Comparison of ENCODE assay signal across 8 mouse cellular contexts in the genomic region with DNA sequence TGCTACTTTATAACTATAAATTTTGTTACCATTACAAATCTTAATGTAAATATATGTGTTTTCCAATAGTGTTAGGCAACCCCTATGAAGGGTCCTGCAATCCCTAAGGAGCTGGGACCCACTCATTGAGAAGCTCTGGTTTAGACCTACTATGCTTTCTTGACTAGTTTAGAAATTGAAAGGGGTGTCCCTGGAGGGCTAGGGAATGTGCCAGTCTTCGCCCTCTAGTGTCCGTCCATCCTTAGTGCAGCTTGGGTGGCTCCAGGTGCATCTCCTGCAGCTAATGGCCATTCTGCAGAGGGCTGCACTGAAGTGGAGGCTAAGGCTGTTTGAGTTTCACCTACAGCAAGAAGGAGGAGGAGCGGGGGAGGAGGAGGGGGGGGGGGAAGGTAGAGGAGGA.
DNase-seq lines count a peak whose midpoint lies in the region; ATAC-seq and TF ChIP-seq lines count a peak whose summit lies in the region.

No protein-coding gene starts in this region.

- TF ChIP-seq CTCF in spleen, adult 2 months (IDR thresholded peaks at IDR 0.05; ENCODE audit: extremely low read depth, insufficient read depth, insufficient read length, insufficient replicate concordance), result peak; percentile 46; the same call in 1 of the 2 replicates

- no peaks in the 10 kb centered on the region for H3K27me3 ChIP-seq in spleen, adult 2 months (ENCODE audit: control insufficient read depth, insufficient read depth, low read length)
- no peaks in the 10 kb centered on the region for H3K27me3 ChIP-seq in embryonic facial prominence, embryonic 11.5 days (ENCODE audit: control insufficient read depth, insufficient read depth, low read length)
- no peaks in the 10 kb centered on the region for H3K27me3 ChIP-seq in midbrain, embryonic 14.5 days (ENCODE audit: control insufficient read depth, insufficient read depth, low read length)

- no peak overlapping the region for H3K9ac ChIP-seq in embryonic facial prominence, embryonic 11.5 days (replicated peaks; ENCODE audit: low read length)
- no peak overlapping the region for H3K9ac ChIP-seq in midbrain, embryonic 14.5 days (replicated peaks; ENCODE audit: low read length)

- TF ChIP-seq POLR2A in spleen, adult 2 months (IDR thresholded peaks at IDR 0.05; ENCODE audit: low read depth, low read length), result no peak

- no peak overlapping the region for H3K27ac ChIP-seq in spleen, adult 2 months (ENCODE audit: insufficient read depth, low read length)
- H3K27ac ChIP-seq in embryonic facial prominence, embryonic 11.5 days (replicated peaks; ENCODE audit: low read depth, low read length), result no peak overlapping the region
- no peak overlapping the region for H3K27ac ChIP-seq in midbrain, embryonic 14.5 days (replicated peaks; ENCODE audit: low read depth, low read length)

- H3K4me3 ChIP-seq in spleen, adult 2 months (ENCODE audit: extremely low read depth, insufficient read depth, insufficient read length), result no peak overlapping the region
- H3K4me3 ChIP-seq in embryonic facial prominence, embryonic 11.5 days (ENCODE audit: low read depth, low read length), result no peak overlapping the region
- H3K4me3 ChIP-seq in midbrain, embryonic 14.5 days (replicated peaks; ENCODE audit: low read depth, low read length), result no peak overlapping the region

- H3K9me3 ChIP-seq in embryonic facial prominence, embryonic 11.5 days (replicated peaks; ENCODE audit: control insufficient read depth, low read length), result no peaks in the 10 kb centered on the region
- H3K9me3 ChIP-seq in midbrain, embryonic 14.5 days (ENCODE audit: control insufficient read depth, low read length), result no peaks in the 10 kb centered on the region

- no peaks in the 10 kb centered on the region for H3K36me3 ChIP-seq in spleen, adult 2 months (ENCODE audit: control insufficient read depth, insufficient read depth, low read length)
- no peaks in the 10 kb centered on the region for H3K36me3 ChIP-seq in embryonic facial prominence, embryonic 11.5 days (replicated peaks; ENCODE audit: control insufficient read depth, insufficient read depth, low read depth, low read length)
- H3K36me3 ChIP-seq in midbrain, embryonic 14.5 days (ENCODE audit: control insufficient read depth, insufficient read depth, low read length), result no peaks in the 10 kb centered on the region

- no peak for ATAC-seq in cerebellum, adult (ENCODE audit: insufficient number of reproducible peaks, low FRiP score, low TSS enrichment)
- 0 out of 2 replicates have a peak, but pooled peaks have one; percentile 52 for ATAC-seq in embryonic facial prominence, embryonic 11.5 days (replicated peaks; ENCODE audit: insufficient number of reproducible peaks, low FRiP score, low TSS enrichment, low read depth)
- no peak for ATAC-seq in midbrain, embryonic 14.5 days (ENCODE audit: low FRiP score, low TSS enrichment)

- 58% methylated on average over 3 of the region's 3 CpGs for WGBS in spleen, adult 2 months
- 14% methylated on average over 3 of the region's 3 CpGs for WGBS in embryonic facial prominence, embryonic 11.5 days
- WGBS in midbrain, embryonic 14.5 days, result 9% methylated on average over 3 of the region's 3 CpGs

- no peak overlapping the region for H3K4me2 ChIP-seq in embryonic facial prominence, embryonic 11.5 days (ENCODE audit: low read depth, low read length)
- H3K4me2 ChIP-seq in midbrain, embryonic 14.5 days (ENCODE audit: low read length), result no peak overlapping the region

- H3K4me1 ChIP-seq in spleen, adult 2 months (ENCODE audit: control insufficient read depth, insufficient read depth, insufficient read length), result no peaks in the 10 kb centered on the region
- H3K4me1 ChIP-seq in embryonic facial prominence, embryonic 11.5 days (ENCODE audit: control insufficient read depth, insufficient read depth, low read length), result no peaks in the 10 kb centered on the region
- H3K4me1 ChIP-seq in midbrain, embryonic 14.5 days (ENCODE audit: control insufficient read depth, insufficient read depth, low read length), result 0 out of 2 replicates have a peak, but pooled peaks cover 3% of the 10 kb centered on the region

- peak; percentile 44 for DNase-seq in cerebellum, adult 11 months
- peak in 1 of 2 experiments; percentile 13 for DNase-seq in spleen, adult 2 months (ENCODE audit: low read depth in 1 of 2, low spot score in 2 of 2)
- no peak for DNase-seq in spleen, adult 12 weeks (ENCODE audit: low spot score)
- peak; percentile 48 for DNase-seq in embryonic facial prominence, embryonic 11.5 days (ENCODE audit: low spot score)
- peak; percentile 17 for DNase-seq in layer of hippocampus, adult 9-10 months (ENCODE audit: low spot score)
- peak; percentile 62 for DNase-seq in midbrain, embryonic 14.5 days
- peak; percentile 71 for DNase-seq in thymus, postnatal 4 days
